Mouse (Mus musculus) kidney, postnatal 0 days (tissue): ENCODE measurements around the gene Dnaja2. TPM values are rescaled to one million over a fixed set of nuclear protein-coding genes. Genes with fewer than 3 reads are reported as not detected.

Source experiments
- ATAC-seq: fragments of 200-750 bp; cut with Nextera tagmentation; replicated peaks from 2 replicates; pipeline ENCODE4 v1.8.0; 2017; ENCODE audit warnings: low read depth, moderate number of reproducible peaks, moderate TSS enrichment, moderate library complexity; ENCODE audit not compliant: low FRiP score
- DNase-seq: peaks from one replicate; pipeline ENCODE4 v3.0.0-alpha.2; 2016; ENCODE audit warnings: low spot score
- H3K27ac ChIP-seq: fragments of 300-500 bp; sonication (generic); 2 replicates; pipeline ENCODE4 v1.5.1; 2014; ENCODE audit warnings: mild to moderate bottlenecking
- H3K27me3 ChIP-seq: fragments of 300-500 bp; sonication (generic); 2 replicates; pipeline ENCODE4 v1.6.1; 2014; ENCODE audit warnings: low read length, mixed read lengths; ENCODE audit not compliant: insufficient read depth
- H3K36me3 ChIP-seq: fragments of 300-500 bp; sonication (generic); 2 replicates; pipeline ENCODE4 v1.6.1; 2014; ENCODE audit warnings: low read length, mixed read lengths; ENCODE audit not compliant: insufficient read depth
- H3K4me1 ChIP-seq: fragments of 300-500 bp; sonication (generic); replicated peaks from 2 replicates; pipeline ENCODE4 v1.6.1; 2014; ENCODE audit warnings: antibody characterized with exemption, low read length, mixed read lengths; ENCODE audit not compliant: insufficient read depth
- H3K4me2 ChIP-seq: fragments of 300-500 bp; sonication (generic); 2 replicates; pipeline ENCODE4 v1.6.1; 2014; ENCODE audit warnings: mild to moderate bottlenecking, low read length, moderate library complexity, mixed read lengths
- H3K4me3 ChIP-seq: fragments of 300-500 bp; sonication (generic); replicated peaks from 2 replicates; pipeline ENCODE4 v1.5.1; 2014; ENCODE audit warnings: low read depth, low read length
- H3K9ac ChIP-seq: fragments of 300-500 bp; sonication (generic); 2 replicates; pipeline ENCODE4 v1.6.1; 2014; ENCODE audit warnings: low read depth, low read length
- H3K9me3 ChIP-seq: fragments of 300-500 bp; sonication (generic); replicated peaks from 2 replicates; pipeline ENCODE4 v1.6.1; 2016; ENCODE audit warnings: low read length, inconsistent platforms, mixed read lengths
- CTCF ChIP-seq: IDR thresholded peaks from 2 replicates; pipeline ENCODE4 v1.5.1; 2016; ENCODE audit warnings: antibody characterized with exemption, low read depth, mild to moderate bottlenecking, moderate library complexity
- WGBS: fragments of 180-500 bp; shearing (Covaris S2); extraction: QIAGEN DNeasy Blood & Tissue Kit; methylation state at CpG from one replicate; pipeline ENCODE4 v1.1.7; 2014; 5-methylcytosine and 5-hydroxymethylcytosine counted together
- polyA plus RNA-seq: library from polyadenylated mRNA; unstranded; fragments of >200 nt; fragmentation: Nextera tagmentation; extraction: Ambion mirVana; gene quantifications from 2 replicates; pipeline ENCODE4 v1.2.1, GENCODE M21; 2015

Gene Dnaja2
- polyA plus RNA-seq, 1 experiment from 2014 or later, result 143 TPM

DNA sequence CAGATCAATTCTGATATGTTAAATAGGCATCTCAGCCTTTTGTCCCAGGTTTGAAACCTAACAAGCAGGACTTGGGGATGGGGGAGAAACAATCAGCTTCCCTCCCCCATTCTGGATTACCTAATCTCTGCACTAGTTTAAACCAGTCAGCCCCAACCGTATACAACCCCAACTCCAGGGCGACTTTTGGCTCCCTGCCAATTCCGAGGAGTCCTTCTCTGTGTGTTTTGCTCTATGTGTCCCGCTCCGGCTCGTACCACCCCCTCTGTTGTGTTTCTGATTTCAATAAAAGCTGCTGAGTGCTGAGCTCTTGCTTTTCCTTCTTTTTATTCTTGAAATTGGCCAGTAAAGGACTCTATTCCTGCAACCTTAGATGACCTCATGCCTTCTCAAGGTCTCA is 40.2 kb upstream of the Dnaja2 start:
- WGBS, result 35% methylated on average over 6 of the region's 6 CpGs
- H3K9me3 ChIP-seq, result no peaks in the 10 kb centered on the region
- H3K4me1 ChIP-seq, result no peaks in the 10 kb centered on the region
- no peak overlapping the region for H3K4me2 ChIP-seq
- no peak overlapping the region for H3K9ac ChIP-seq
- H3K27ac ChIP-seq, result no peak overlapping the region
- H3K27me3 ChIP-seq, result no peaks in the 10 kb centered on the region
- DNase-seq, result peak; percentile 10
- 0 out of 2 replicates have a peak, but pooled peaks have one; percentile 54 for ATAC-seq
- no peak for TF ChIP-seq CTCF
- H3K4me3 ChIP-seq, result no peak overlapping the region
- H3K36me3 ChIP-seq, result no peaks in the 10 kb centered on the region

- WGBS, result 57% methylated on average over 2 of the region's 3 CpGs
- H3K27ac ChIP-seq, result no peak overlapping the region
Measured at GRCm38 (mm10) chr8:85594983-85595382, 39.8 kb upstream of the Dnaja2 start.

DNA sequence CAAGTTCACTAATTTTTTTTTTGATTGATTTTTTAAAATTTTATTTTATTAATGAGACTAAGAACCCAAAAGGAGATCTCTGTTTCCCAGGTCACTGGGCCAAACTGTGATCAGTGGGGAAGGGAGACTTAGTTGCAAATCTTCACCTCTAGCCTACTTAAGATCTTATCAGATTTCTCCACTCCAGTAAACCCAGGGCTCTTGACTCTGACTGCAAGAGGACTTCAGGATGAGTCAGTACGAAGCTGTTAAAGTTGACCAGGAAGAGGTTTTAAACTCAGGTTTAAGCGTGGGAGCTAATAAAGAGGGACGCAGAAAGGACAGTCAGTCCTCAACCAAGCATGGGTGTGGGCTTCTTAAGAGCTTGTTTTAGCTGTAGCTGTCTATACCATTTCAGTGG is 38.2 kb upstream of the Dnaja2 start:
- no peak for DNase-seq
- H3K4me1 ChIP-seq, result no peaks in the 10 kb centered on the region
- H3K36me3 ChIP-seq, result no peaks in the 10 kb centered on the region
- no peak overlapping the region for H3K4me2 ChIP-seq
- H3K9me3 ChIP-seq, result no peaks in the 10 kb centered on the region
- 57% methylated on average over 3 of the region's 3 CpGs for WGBS
- TF ChIP-seq CTCF, result no peak
- H3K9ac ChIP-seq, result no peak overlapping the region
- H3K27me3 ChIP-seq, result no peaks in the 10 kb centered on the region
- no peak overlapping the region for H3K27ac ChIP-seq
- ATAC-seq, result no peak
- H3K4me3 ChIP-seq, result no peak overlapping the region

More at GRCm38 (mm10) chr8:85594983-85595382, 39.8 kb upstream of the Dnaja2 start:
- Histone ChIP-seq H3K9ac (no peak overlapping the region), H3K4me3 (no peak overlapping the region), H3K4me1 (no peaks in the 10 kb centered on the region), H3K9me3 (no peaks in the 10 kb centered on the region), H3K27me3 (no peaks in the 10 kb centered on the region), H3K4me2 (no peak overlapping the region), H3K36me3 (no peaks in the 10 kb centered on the region)
- no peak for ATAC-seq
- no peak for TF ChIP-seq CTCF
- DNase-seq, result no peak

GRCm38 (mm10) chr8:85591532-85591931 is 36.4 kb upstream of the Dnaja2 start:
- no peak for ATAC-seq
- no peaks in the 10 kb centered on the region for H3K4me1 ChIP-seq
- 74% methylated on average over 1 of the region's 1 CpGs for WGBS
- no peak for TF ChIP-seq CTCF
- no peak overlapping the region for H3K4me3 ChIP-seq
- no peak overlapping the region for H3K9ac ChIP-seq
- no peaks in the 10 kb centered on the region for H3K27me3 ChIP-seq
- no peak overlapping the region for H3K4me2 ChIP-seq
- no peaks in the 10 kb centered on the region for H3K36me3 ChIP-seq
- H3K9me3 ChIP-seq, result no peaks in the 10 kb centered on the region
- H3K27ac ChIP-seq, result no peak overlapping the region
- peak; percentile 38 for DNase-seq

- H3K36me3 ChIP-seq, result no peaks in the 10 kb centered on the region
- 72% methylated on average over 1 of the region's 1 CpGs for WGBS
- no peak for DNase-seq
- no peak overlapping the region for H3K27ac ChIP-seq
- no peaks in the 10 kb centered on the region for H3K27me3 ChIP-seq
- H3K4me1 ChIP-seq, result no peaks in the 10 kb centered on the region
- no peaks in the 10 kb centered on the region for H3K9me3 ChIP-seq
- no peak for TF ChIP-seq CTCF
- no peak for ATAC-seq
- no peak overlapping the region for H3K4me3 ChIP-seq
- no peak overlapping the region for H3K9ac ChIP-seq
- H3K4me2 ChIP-seq, result no peak overlapping the region
Measured at GRCm38 (mm10) chr8:85590258-85590657, 35.1 kb upstream of the Dnaja2 start.

- ATAC-seq, result no peak
- no peak for DNase-seq
- no peak overlapping the region for H3K27ac ChIP-seq
- H3K4me1 ChIP-seq, result no peaks in the 10 kb centered on the region
- no peaks in the 10 kb centered on the region for H3K36me3 ChIP-seq
- TF ChIP-seq CTCF, result no peak
- H3K27me3 ChIP-seq, result no peaks in the 10 kb centered on the region
- H3K4me3 ChIP-seq, result no peak overlapping the region
- WGBS, result 78% methylated on average over 2 of the region's 2 CpGs
- no peak overlapping the region for H3K9ac ChIP-seq
- H3K4me2 ChIP-seq, result no peak overlapping the region
- no peaks in the 10 kb centered on the region for H3K9me3 ChIP-seq
Measured at GRCm38 (mm10) chr8:85588596-85588995, 33.5 kb upstream of the Dnaja2 start.

- TF ChIP-seq CTCF, result no peak
- no peaks in the 10 kb centered on the region for H3K36me3 ChIP-seq
- WGBS, result 94% methylated on average over 3 of the region's 3 CpGs
Measured at GRCm38 (mm10) chr8:85577666-85578065, 22.5 kb upstream of the Dnaja2 start.

More at GRCm38 (mm10) chr8:85577666-85578065, 22.5 kb upstream of the Dnaja2 start:
- Histone ChIP-seq H3K27ac (no peak overlapping the region), H3K4me3 (no peak overlapping the region), H3K9ac (no peak overlapping the region), H3K9me3 (no peaks in the 10 kb centered on the region), H3K4me1 (no peaks in the 10 kb centered on the region), H3K4me2 (no peak overlapping the region), H3K27me3 (no peaks in the 10 kb centered on the region)
- DNase-seq (no peak), ATAC-seq (no peak)
